10 mouse cellular contexts compared by ENCODE assay signal in genomic region chr8:123415967-123416943, GRCm38 (mm10). TPM values are rescaled to one million over a fixed set of nuclear protein-coding genes. Genes with fewer than 3 reads are reported as not detected.
DNase-seq lines count a peak whose midpoint lies in the region; ATAC-seq lines count a peak whose summit lies in the region.
"Had no signal": no experiment of that assay in that cellular context is flagged by ENCODE, and none has a peak within 500 bp of the region (broad histone marks: within the 10 kb centered on the region; RNA-seq: fewer than 3 reads in every experiment).

No protein-coding gene starts in this region.

- H3K36me3 ChIP-seq in hindbrain, embryonic 10.5 days = peaks cover 48% of the 10 kb centered on the region
- H3K36me3 ChIP-seq in midbrain, embryonic 12.5 days = peaks cover 37% of the 10 kb centered on the region
- H3K36me3 ChIP-seq: heart, embryonic 13.5 days; limb, embryonic 12.5 days had no signal

- peaks cover 46% of the 10 kb centered on the region for H3K4me1 ChIP-seq in hindbrain, embryonic 10.5 days (replicated peaks)
- H3K4me1 ChIP-seq in midbrain, embryonic 12.5 days = peaks cover 29% of the 10 kb centered on the region

- WGBS in hindbrain, embryonic 10.5 days = 71% methylated on average over 8 of the region's 8 CpGs
- WGBS in midbrain, embryonic 12.5 days = 85% methylated on average over 8 of the region's 8 CpGs

- H3K9ac ChIP-seq in midbrain, embryonic 12.5 days (replicated peaks) = no peak overlapping the region
- H3K9ac ChIP-seq: heart, embryonic 13.5 days; limb, embryonic 12.5 days had no signal

- H3K4me2 ChIP-seq in midbrain, embryonic 12.5 days (replicated peaks) = peak overlapping the region; percentile 68
- H3K4me2 ChIP-seq: heart, embryonic 13.5 days; limb, embryonic 12.5 days had no signal

- H3K27ac ChIP-seq in hindbrain, embryonic 10.5 days = no peak overlapping the region
- no peak overlapping the region for H3K27ac ChIP-seq in midbrain, embryonic 12.5 days (replicated peaks)
- H3K27ac ChIP-seq: heart, embryonic 13.5 days; limb, embryonic 12.5 days had no signal

- H3K27me3 ChIP-seq in hindbrain, embryonic 10.5 days (ENCODE audit: insufficient read depth, poor library complexity, severe bottlenecking) = peaks cover 27% of the 10 kb centered on the region
- H3K27me3 ChIP-seq in midbrain, embryonic 12.5 days = no peaks in the 10 kb centered on the region

- no peak for ATAC-seq in midbrain, embryonic 12.5 days (ENCODE audit: low FRiP score, low read depth)
- ATAC-seq in erythroid progenitor cell, adult 5-6 weeks (replicated peaks; ENCODE audit: low FRiP score, poor library complexity, severe bottlenecking) = no peak

- H3K9me3 ChIP-seq in hindbrain, embryonic 10.5 days = no peaks in the 10 kb centered on the region
- H3K9me3 ChIP-seq in midbrain, embryonic 12.5 days = no peaks in the 10 kb centered on the region
- H3K9me3 ChIP-seq: heart, embryonic 13.5 days; limb, embryonic 12.5 days had no signal

- peak overlapping the region; percentile 29; the same call in 1 of the 2 replicates for H3K4me3 ChIP-seq in hindbrain, embryonic 10.5 days
- peak overlapping the region; percentile 12; the same call in 1 of the 2 replicates for H3K4me3 ChIP-seq in midbrain, embryonic 12.5 days
- H3K4me3 ChIP-seq: heart, embryonic 13.5 days; limb, embryonic 12.5 days had no signal

- peak; percentile 28 for DNase-seq in embryo, embryonic 11 days
- DNase-seq in embryo, embryonic 9.5 days (ENCODE audit: extremely low spot score) = no peak
- peak; percentile 66 for DNase-seq in CD4-positive helper T cell, adult 2 months (ENCODE audit: low read depth, low spot score)
- no peak for DNase-seq in hindbrain, embryonic 10.5 days (ENCODE audit: low spot score)
- no peak for DNase-seq in gastrocnemius, adult 8-10 months (ENCODE audit: low spot score in 2 of 2)
- DNase-seq in cerebellum, adult 11 months = no peak

RNA-seq across cellular contexts. Expression of gene Tubb3, which starts 5.0 kb away (rescaled TPM):
- 560 and 909 TPM in 2 replicates for polyA plus RNA-seq in hindbrain, embryonic 10.5 days (2016; fragmentation: Nextera tagmentation; extraction: Ambion mirVana)
- 1,098 and 1,155 TPM in 2 replicates for polyA plus RNA-seq in midbrain, embryonic 12.5 days (2016; fragmentation: Nextera tagmentation; extraction: Ambion mirVana)
- total RNA-seq in gastrocnemius, adult 8-10 months (2022) = under 1 TPM in 2 of 4 experiments, not detected in 2; 0.17 to 0.24 TPM
- total RNA-seq in erythroid progenitor cell, adult 5-6 weeks (2015; ENCODE audit: low replicate concordance) = not detected in 2 replicates
- total RNA-seq in erythroid progenitor cell, adult 5-6 weeks (2017; ENCODE audit: low replicate concordance) = not detected in 2 replicates

RNA-seq across cellular contexts. Expression of gene Def8, which starts 7.1 kb away (rescaled TPM):
- 40.9 and 42.3 TPM in 2 replicates for polyA plus RNA-seq in hindbrain, embryonic 10.5 days (2016; fragmentation: Nextera tagmentation; extraction: Ambion mirVana)
- 37.3 and 44.0 TPM in 2 replicates for polyA plus RNA-seq in midbrain, embryonic 12.5 days (2016; fragmentation: Nextera tagmentation; extraction: Ambion mirVana)
- total RNA-seq in gastrocnemius, adult 8-10 months (2022) = 10 to 100 TPM; 36.9 to 47.1 (median 38.2) TPM
- total RNA-seq in erythroid progenitor cell, adult 5-6 weeks (2015; ENCODE audit: low replicate concordance) = 8.8 and 15.1 TPM in 2 replicates
- 3.5 and 8.9 TPM in 2 replicates for total RNA-seq in erythroid progenitor cell, adult 5-6 weeks (2017; ENCODE audit: low replicate concordance)

RNA-seq across cellular contexts. Expression of gene Mc1r, which starts 9.3 kb away (rescaled TPM):
- 0.05 and 0.21 TPM in 2 replicates for polyA plus RNA-seq in hindbrain, embryonic 10.5 days (2016; fragmentation: Nextera tagmentation; extraction: Ambion mirVana)
- 0.09 and 0.24 TPM in 2 replicates for polyA plus RNA-seq in midbrain, embryonic 12.5 days (2016; fragmentation: Nextera tagmentation; extraction: Ambion mirVana)
- under 1 TPM in 1 of 4 experiments, not detected in 3; 0.08 TPM for total RNA-seq in gastrocnemius, adult 8-10 months (2022)
- not detected in 2 replicates for total RNA-seq in erythroid progenitor cell, adult 5-6 weeks (2015; ENCODE audit: low replicate concordance)
- not detected in 2 replicates for total RNA-seq in erythroid progenitor cell, adult 5-6 weeks (2017; ENCODE audit: low replicate concordance)
- polyA plus RNA-seq: heart, embryonic 13.5 days; limb, embryonic 12.5 days had no signal

RNA-seq across cellular contexts. Expression of gene Tcf25, which starts 42.7 kb away (rescaled TPM):
- polyA plus RNA-seq in hindbrain, embryonic 10.5 days (2016; fragmentation: Nextera tagmentation; extraction: Ambion mirVana) = 159 and 169 TPM in 2 replicates
- 202 and 232 TPM in 2 replicates for polyA plus RNA-seq in midbrain, embryonic 12.5 days (2016; fragmentation: Nextera tagmentation; extraction: Ambion mirVana)
- 100 to 1,000 TPM; 125 to 155 (median 141) TPM for total RNA-seq in gastrocnemius, adult 8-10 months (2022)
- 36.4 and 48.6 TPM in 2 replicates for total RNA-seq in erythroid progenitor cell, adult 5-6 weeks (2015; ENCODE audit: low replicate concordance)
- total RNA-seq in erythroid progenitor cell, adult 5-6 weeks (2017; ENCODE audit: low replicate concordance) = 27.2 and 70.3 TPM in 2 replicates

Comparison
In these comparisons a context has a peak if more than half of its experiments do, and no peak if none do; other contexts are left out.
1. DNase-seq: peak in embryo, embryonic 11 days (single experiment) and CD4-positive helper T cell, adult 2 months (single experiment); none in embryo, embryonic 9.5 days (single experiment), hindbrain, embryonic 10.5 days (single experiment), gastrocnemius, adult 8-10 months (0 of 2) and cerebellum, adult 11 months (single experiment).